Mouse (Mus musculus) cerebellum, postnatal 25 days (tissue): ENCODE results near the gene Ccdc71.

Experiments used
- DNase-seq, 2 experiments: peaks; one replicate each; pipeline ENCODE4 v3.0.0; 2021; ENCODE audit warnings: mixed read lengths in 2 of 2

Ccdc71 gene

GRCm38 (mm10) chr9:108460319-108461178, at the start of gene Ccdc71:
Gene Ccdc71 (plus strand): TSS chr9:108460527.
- DNase-seq = peak; percentile 89 to 95

- no peak for DNase-seq
Observed at GRCm38 (mm10) chr9:108411381-108411942, 48.9 kb upstream of the Ccdc71 start.

- peak in 1 of 2 experiments; percentile 37 for DNase-seq
Observed at GRCm38 (mm10) chr9:108412221-108412620, 48.1 kb upstream of the Ccdc71 start.

GRCm38 (mm10) chr9:108428384-108428783, 31.9 kb upstream of the Ccdc71 start, which contains the start of gene Ccdc36:
Gene Ccdc36 (minus strand): TSS chr9:108428484.
- no peak for DNase-seq

- DNase-seq = no peak
Observed at GRCm38 (mm10) chr9:108431431-108432067, 28.8 kb upstream of the Ccdc71 start.

- DNase-seq = no peak
Observed at GRCm38 (mm10) chr9:108436182-108436581, 24.1 kb upstream of the Ccdc71 start, which contains the start of gene BC048562. Gene BC048562 (plus strand): TSS chr9:108436482.

GRCm38 (mm10) chr9:108439176-108439575, 21.2 kb upstream of the Ccdc71 start:
- no peak for DNase-seq

GRCm38 (mm10) chr9:108440485-108440884, 19.8 kb upstream of the Ccdc71 start:
- no peak for DNase-seq

- DNase-seq = no peak
Observed at GRCm38 (mm10) chr9:108441236-108441919, 18.9 kb upstream of the Ccdc71 start.

- no peak for DNase-seq
Observed at GRCm38 (mm10) chr9:108445125-108445524, 15.2 kb upstream of the Ccdc71 start.

- peak in 1 of 2 experiments; percentile 58 for DNase-seq
Observed at GRCm38 (mm10) chr9:108449860-108450259, 10.5 kb upstream of the Ccdc71 start.

GRCm38 (mm10) chr9:108450292-108451169, 9.8 kb upstream of the Ccdc71 start:
- peak; percentile 45 to 62 for DNase-seq

GRCm38 (mm10) chr9:108451170-108451493, 9.2 kb upstream of the Ccdc71 start:
- no peak for DNase-seq

GRCm38 (mm10) chr9:108451519-108452160, 8.7 kb upstream of the Ccdc71 start:
- no peak for DNase-seq

GRCm38 (mm10) chr9:108452291-108452906, 7.9 kb upstream of the Ccdc71 start:
- DNase-seq = peak; percentile 95 to 97

- DNase-seq = no peak
Observed at GRCm38 (mm10) chr9:108452911-108453310, 7.4 kb upstream of the Ccdc71 start.

- DNase-seq = no peak
Observed at GRCm38 (mm10) chr9:108453458-108453857, 6.9 kb upstream of the Ccdc71 start.

- DNase-seq = no peak
Observed at GRCm38 (mm10) chr9:108454429-108454828, 5.9 kb upstream of the Ccdc71 start.

- DNase-seq = no peak
Observed at GRCm38 (mm10) chr9:108455747-108456571, 4.4 kb upstream of the Ccdc71 start.

- no peak for DNase-seq
Observed at GRCm38 (mm10) chr9:108456953-108457352, 3.4 kb upstream of the Ccdc71 start.
